Mouse (Mus musculus) MEL (cell line): ENCODE measurements at regions not wholly inside any gene's neighbourhood (a gene's known extent, or its start where the extent isn't known, plus 50 kb on each side); places are given as distances from the start of the nearest gene placed in this dataset.

Experiments
- CTCF ChIP-seq, 3 experiments: IDR thresholded peaks in 2 of 3; conservative IDR thresholded peaks in 1 of 3; 2 replicates each; pipeline ENCODE4 v1.5.1; 2011 to 2012; ENCODE audit warnings: low read length in 3 of 3, low read depth in 2 of 3, mild to moderate bottlenecking in 2 of 3, improper control_type of control experiment in 1 of 3, inconsistent platforms in 1 of 3, mixed read lengths in 1 of 3, moderate library complexity in 1 of 3; ENCODE audit not compliant: control insufficient read depth in 1 of 3, insufficient read depth in 1 of 3, poor library complexity in 1 of 3, severe bottlenecking in 1 of 3
- ELF1 ChIP-seq: IDR thresholded peaks from 2 replicates; pipeline ENCODE4 v1.6.1; 2014; ENCODE audit warnings: low read depth, mild to moderate bottlenecking, inconsistent platforms, low read length, improper control_type of control experiment, moderate library complexity
- EP300 ChIP-seq, 2 experiments: IDR thresholded peaks; 2 replicates each; pipeline ENCODE4 v1.6.1; 2011; ENCODE audit warnings: improper control_type of control experiment in 2 of 2, low read length in 2 of 2, low read depth in 1 of 2, mild to moderate bottlenecking in 1 of 2
- JUND ChIP-seq: IDR thresholded peaks from 2 replicates; pipeline ENCODE4 v1.6.1; 2011; ENCODE audit warnings: low read depth, mild to moderate bottlenecking, improper control_type of control experiment, low read length
- MEF2A ChIP-seq: IDR thresholded peaks from 2 replicates; pipeline ENCODE4 v1.6.1; 2014; ENCODE audit warnings: low read depth, mild to moderate bottlenecking, inconsistent platforms, low read length, improper control_type of control experiment; ENCODE audit not compliant: poor library complexity, insufficient replicate concordance, severe bottlenecking; ENCODE audit errors: extremely low read depth
- POLR2A ChIP-seq, 2 experiments: IDR thresholded peaks; 2 replicates each; pipeline ENCODE4 v1.6.1; 2011 to 2012; ENCODE audit warnings: low read length in 2 of 2, mild to moderate bottlenecking in 2 of 2, control low read depth in 1 of 2, improper control_type of control experiment in 1 of 2, low read depth in 1 of 2, moderate library complexity in 1 of 2; ENCODE audit not compliant: control insufficient read depth in 1 of 2, insufficient read depth in 1 of 2, poor library complexity in 1 of 2

DNA sequence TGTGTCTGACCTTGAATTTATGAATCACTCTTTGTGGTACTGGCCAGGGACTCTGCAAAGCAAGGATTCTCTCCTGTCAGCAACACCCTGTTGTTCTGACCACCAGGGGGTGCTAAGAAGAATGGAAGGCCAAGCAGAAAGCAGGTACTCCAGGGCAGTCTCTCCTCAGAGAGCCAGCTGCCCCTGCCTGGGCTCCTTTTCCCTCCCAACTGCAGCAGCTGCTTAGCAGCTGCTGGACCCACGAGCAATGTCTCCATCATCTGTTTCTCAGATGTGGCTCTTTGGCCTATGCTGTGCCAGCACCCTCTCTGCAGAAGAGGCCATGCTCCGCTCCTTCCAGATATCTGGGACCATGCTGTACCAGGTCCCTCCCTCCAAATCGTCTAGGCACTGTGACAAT, 124.9 kb downstream of the Abhd5 start:
- TF ChIP-seq EP300 (IDR thresholded peaks at IDR 0.05; ENCODE audit: low read depth in 1 of 2, low read length in 2 of 2) (no peak), CTCF (IDR thresholded peaks at IDR 0.05 in 2 of 3, conservative IDR thresholded peaks at IDR 0.05 in 1 of 3; ENCODE audit: control insufficient read depth in 1 of 3, insufficient read depth in 1 of 3, low read depth in 2 of 3, low read length in 3 of 3, poor library complexity in 1 of 3, severe bottlenecking in 1 of 3) (peak; percentile 26 to 43 (median 35); a peak in 5 of 6 replicates), JUND (no peak), MEF2A (no peak), ELF1 (no peak), POLR2A (IDR thresholded peaks at IDR 0.05; ENCODE audit: control insufficient read depth in 1 of 2, insufficient read depth in 1 of 2, low read depth in 1 of 2, low read length in 2 of 2, poor library complexity in 1 of 2) (no peak)
